Mouse (Mus musculus) A20 (cell line): ENCODE measurements around the gene Rap1gap.

Source experiments
- DNase-seq: peaks from one replicate; pipeline ENCODE4 v3.0.0-alpha.2; 2011; ENCODE audit warnings: low read depth, low spot score

Rap1gap gene

GRCm38 (mm10) chr4:137773369-137773899 lies 108.9 kb downstream of the Rap1gap start:
- DNase-seq: no peak

GRCm38 (mm10) chr4:137774013-137774412 lies 109.5 kb downstream of the Rap1gap start:
- no peak for DNase-seq

- DNase-seq: no peak
These were observed 110.0 kb downstream of the Rap1gap start for GRCm38 (mm10) chr4:137774505-137774904.

- no peak for DNase-seq
These were observed 113.3 kb downstream of the Rap1gap start for GRCm38 (mm10) chr4:137777866-137778265.

- no peak for DNase-seq
These were observed 114.1 kb downstream of the Rap1gap start for GRCm38 (mm10) chr4:137778397-137779184.
